Mouse (Mus musculus) heart, embryonic 14.5 days (tissue): Measurements from ENCODE around the gene Dgkz. TPM values are rescaled to one million over a fixed set of nuclear protein-coding genes. Genes with fewer than 3 reads are reported as not detected.

ENCODE experiments used
- ATAC-seq: fragments of 200-750 bp; cut with Nextera tagmentation; 2 replicates; pipeline ENCODE4 v1.8.0; 2017; ENCODE audit warnings: low read depth, moderate TSS enrichment; ENCODE audit not compliant: insufficient number of reproducible peaks, insufficient read depth, low FRiP score
- H3K27ac ChIP-seq, 2 experiments: fragments of 200-500 bp in 1 of 2; fragments of 300-500 bp in 1 of 2; sonication (generic) in 1 of 2; replicated peaks in 1 of 2; 2 replicates each; pipeline ENCODE4 v1.5.1; 2012 to 2014; ENCODE audit warnings: low read depth in 2 of 2, low read length in 2 of 2, control low read depth in 1 of 2, mild to moderate bottlenecking in 1 of 2, mixed read lengths in 1 of 2; ENCODE audit not compliant: control insufficient read depth in 1 of 2, insufficient read depth in 1 of 2
- H3K27me3 ChIP-seq: fragments of 300-500 bp; sonication (generic); 2 replicates; pipeline ENCODE4 v1.6.1; 2014; ENCODE audit warnings: mild to moderate bottlenecking, low read length, control low read depth; ENCODE audit not compliant: control insufficient read depth, insufficient read depth
- H3K36me3 ChIP-seq: fragments of 300-500 bp; sonication (generic); 2 replicates; pipeline ENCODE4 v1.6.1; 2014; ENCODE audit warnings: mild to moderate bottlenecking, control low read depth, low read length, mixed read lengths; ENCODE audit not compliant: control insufficient read depth, insufficient read depth
- H3K4me1 ChIP-seq, 2 experiments: fragments of 200-500 bp in 1 of 2; fragments of 300-500 bp in 1 of 2; sonication (generic) in 1 of 2; 2 replicates each; pipeline ENCODE4 v1.6.1; 2012 to 2014; ENCODE audit warnings: low read length in 2 of 2, control low read depth in 1 of 2, mixed read lengths in 1 of 2; ENCODE audit not compliant: control insufficient read depth in 2 of 2, insufficient read depth in 2 of 2
- H3K4me2 ChIP-seq: fragments of 300-500 bp; sonication (generic); 2 replicates; pipeline ENCODE4 v1.6.1; 2014; ENCODE audit warnings: mild to moderate bottlenecking, low read length
- H3K4me3 ChIP-seq, 2 experiments: fragments of 200-500 bp in 1 of 2; fragments of 300-500 bp in 1 of 2; sonication (generic) in 1 of 2; 2 replicates each; pipeline ENCODE4 v1.5.1; 2012 to 2014; ENCODE audit warnings: low read length in 2 of 2, mild to moderate bottlenecking in 2 of 2, control low read depth in 1 of 2, low read depth in 1 of 2, moderate library complexity in 1 of 2; ENCODE audit not compliant: control insufficient read depth in 1 of 2, insufficient read depth in 1 of 2
- H3K9ac ChIP-seq: fragments of 300-500 bp; sonication (generic); 2 replicates; pipeline ENCODE4 v1.6.1; 2014; ENCODE audit warnings: mild to moderate bottlenecking, low read length
- H3K9me3 ChIP-seq: fragments of 300-500 bp; sonication (generic); 2 replicates; pipeline ENCODE4 v1.6.1; 2016; ENCODE audit warnings: low read length, control low read depth; ENCODE audit not compliant: control insufficient read depth
- WGBS: fragments of 180-500 bp; shearing (Covaris S2); extraction: QIAGEN DNeasy Blood & Tissue Kit; methylation state at CpG from one replicate; pipeline ENCODE4 v1.1.7; 2014; 5-methylcytosine and 5-hydroxymethylcytosine counted together
- polyA plus RNA-seq: library from polyadenylated mRNA; unstranded; fragments of >200 nt; fragmentation: Nextera tagmentation; extraction: Ambion mirVana; gene quantifications from 2 replicates; pipeline ENCODE4 v1.2.1, GENCODE M21; 2014

Dgkz gene
- polyA plus RNA-seq, 1 experiment from 2014 or later, result 47.8 TPM

- ATAC-seq, result no peak
- H3K4me2 ChIP-seq, result no peak overlapping the region
- 14% methylated on average over 2 of the region's 2 CpGs for WGBS
- H3K4me3 ChIP-seq, result no peak overlapping the region
- H3K9ac ChIP-seq, result no peak overlapping the region
- no peaks in the 10 kb centered on the region for H3K9me3 ChIP-seq
- H3K4me1 ChIP-seq, result peaks cover 16 to 35% of the 10 kb centered on the region in 2 experiments
- H3K36me3 ChIP-seq, result no peaks in the 10 kb centered on the region
- peaks cover 29% of the 10 kb centered on the region for H3K27me3 ChIP-seq
- peak overlapping the region; percentile 42 to 55 for H3K27ac ChIP-seq
These were observed 2.9 kb upstream of the Dgkz start for GRCm38 (mm10) chr2:91978547-91978946.

GRCm38 (mm10) chr2:91977960-91978359 is 2.3 kb upstream of the Dgkz start:
- peaks cover 16 to 35% of the 10 kb centered on the region in 2 experiments for H3K4me1 ChIP-seq
- H3K9me3 ChIP-seq, result no peaks in the 10 kb centered on the region
- ATAC-seq, result no peak
- no peak overlapping the region for H3K4me3 ChIP-seq
- H3K27ac ChIP-seq, result peak overlapping the region; percentile 42 to 55; a peak in 3 of 4 replicates
- peaks cover 29% of the 10 kb centered on the region for H3K27me3 ChIP-seq
- H3K4me2 ChIP-seq, result no peak overlapping the region
- no peaks in the 10 kb centered on the region for H3K36me3 ChIP-seq
- 60% methylated on average over 4 of the region's 4 CpGs for WGBS
- no peak overlapping the region for H3K9ac ChIP-seq

GRCm38 (mm10) chr2:91973416-91974135 is 2.1 kb downstream of the Dgkz start:
- H3K4me2 ChIP-seq, result no peak overlapping the region
- no peak overlapping the region for H3K27ac ChIP-seq
- no peak overlapping the region for H3K9ac ChIP-seq
- no peaks in the 10 kb centered on the region for H3K9me3 ChIP-seq
- no peak overlapping the region for H3K4me3 ChIP-seq
- WGBS, result 53% methylated on average over 7 of the region's 7 CpGs
- no peaks in the 10 kb centered on the region for H3K36me3 ChIP-seq
- H3K27me3 ChIP-seq, result peaks cover 29% of the 10 kb centered on the region
- ATAC-seq, result no peak
- H3K4me1 ChIP-seq, result peaks cover 33 to 46% of the 10 kb centered on the region in 2 experiments

GRCm38 (mm10) chr2:91972121-91972566 is 3.5 kb downstream of the Dgkz start:
- Histone ChIP-seq H3K9me3 (no peaks in the 10 kb centered on the region), H3K4me1 (peaks cover 33 to 42% of the 10 kb centered on the region in 2 experiments), H3K4me3 (no peak overlapping the region), H3K9ac (peak overlapping the region; percentile 28; the same call in 1 of the 2 replicates), H3K27me3 (peaks cover 29% of the 10 kb centered on the region), H3K36me3 (no peaks in the 10 kb centered on the region), H3K4me2 (peak overlapping the region; percentile 57), H3K27ac (peak overlapping the region; percentile 79 to 84)
- 32% methylated on average over 13 of the region's 13 CpGs for WGBS
- ATAC-seq, result no peak

- H3K27ac ChIP-seq, result peak overlapping the region; percentile 79 to 84
- 0 out of 4 replicates have a peak overlapping the region, but pooled peaks of 1 of the 2 experiments have one; percentile 7 for H3K4me3 ChIP-seq
- peak; percentile 54; the same call in 1 of the 2 replicates for ATAC-seq
These were observed 4.2 kb downstream of the Dgkz start for GRCm38 (mm10) chr2:91971231-91972097.

GRCm38 (mm10) chr2:91967962-91968361 is 7.7 kb downstream of the Dgkz start:
- no peak for ATAC-seq
- no peaks in the 10 kb centered on the region for H3K27me3 ChIP-seq
- peaks cover 36 to 42% of the 10 kb centered on the region in 2 experiments for H3K4me1 ChIP-seq
- H3K4me3 ChIP-seq, result no peak overlapping the region
- 59% methylated on average over 11 of the region's 11 CpGs for WGBS
- peak overlapping the region; percentile 39; the same call in 1 of the 2 replicates for H3K9ac ChIP-seq
- no peaks in the 10 kb centered on the region for H3K9me3 ChIP-seq
- H3K4me2 ChIP-seq, result no peak overlapping the region
- peak overlapping the region; percentile 65 to 85 for H3K27ac ChIP-seq
- H3K36me3 ChIP-seq, result no peaks in the 10 kb centered on the region

More at GRCm38 (mm10) chr2:91971231-91972097, 4.2 kb downstream of the Dgkz start:
- Histone ChIP-seq H3K9ac (peak overlapping the region; percentile 28), H3K27me3 (peaks cover 22% of the 10 kb centered on the region), H3K4me1 (peaks cover 33 to 42% of the 10 kb centered on the region in 2 experiments), H3K4me2 (peak overlapping the region; percentile 57), H3K36me3 (no peaks in the 10 kb centered on the region), H3K9me3 (no peaks in the 10 kb centered on the region)
- WGBS, result 7% methylated on average over 21 of the region's 21 CpGs

DNA sequence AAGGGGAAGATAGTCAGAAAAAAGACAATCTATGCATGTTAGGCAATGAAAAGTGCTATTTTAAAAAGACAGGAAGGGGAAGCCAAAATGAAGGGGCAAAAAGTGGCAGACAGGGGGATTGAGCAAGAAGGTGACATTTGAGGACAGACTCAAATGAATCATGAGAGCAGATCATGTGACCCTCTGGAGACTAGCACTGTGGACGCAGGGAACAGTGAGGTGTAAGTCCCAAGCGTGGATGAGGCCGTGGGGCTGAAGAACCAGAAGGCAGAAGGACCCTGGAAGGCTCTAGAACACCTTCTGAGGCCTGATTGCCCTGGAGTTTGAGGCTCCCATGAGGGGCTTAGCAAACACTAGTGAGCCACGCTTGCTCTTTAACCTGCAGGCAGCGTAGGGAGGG is 9.3 kb downstream of the Dgkz start:
- H3K9me3 ChIP-seq, result no peaks in the 10 kb centered on the region
- H3K27me3 ChIP-seq, result no peaks in the 10 kb centered on the region
- no peak overlapping the region for H3K27ac ChIP-seq
- ATAC-seq, result no peak
- no peaks in the 10 kb centered on the region for H3K36me3 ChIP-seq
- peaks cover 28 to 41% of the 10 kb centered on the region in 2 experiments for H3K4me1 ChIP-seq
- H3K4me3 ChIP-seq, result no peak overlapping the region
- no peak overlapping the region for H3K9ac ChIP-seq
- H3K4me2 ChIP-seq, result no peak overlapping the region
- 80% methylated on average over 5 of the region's 5 CpGs for WGBS
